Mouse (Mus musculus): ENCODE measurements around the gene Ugt1a9.

GRCm38 (mm10) chr1:88186325-88186935 lies 115.8 kb downstream of the Ugt1a9 start:
- TF ChIP-seq CTCF (IDR thresholded peaks at IDR 0.05; ENCODE audit: low read depth, low read length), result no peak
- TF ChIP-seq EP300 (IDR thresholded peaks at IDR 0.05; ENCODE audit: insufficient read depth, low read depth, low read length), result no peak

Measured in ES-Bruce4 (cell line).